Mouse (Mus musculus) cortical plate, adult 2 months (tissue): ENCODE data around the gene Ankrd33. TPM values are rescaled to one million over a fixed set of nuclear protein-coding genes. Genes with fewer than 3 reads are reported as not detected.

Experiments
- H3K27ac ChIP-seq: fragments of 200-500 bp; 2 replicates; pipeline ENCODE4 v1.5.1; 2012; ENCODE audit warnings: low read length, control low read depth, inconsistent platforms; ENCODE audit not compliant: insufficient read depth
- H3K4me1 ChIP-seq: fragments of 200-500 bp; 2 replicates; pipeline ENCODE4 v1.6.1; 2011; ENCODE audit warnings: low read length; ENCODE audit not compliant: control insufficient read depth, insufficient read depth
- H3K4me3 ChIP-seq: fragments of 200-500 bp; 2 replicates; pipeline ENCODE4 v1.5.1; 2011; ENCODE audit warnings: mild to moderate bottlenecking, low read length, control low read depth; ENCODE audit not compliant: insufficient read depth
- CTCF ChIP-seq: fragments of 200-500 bp; IDR thresholded peaks from 2 replicates; pipeline ENCODE4 v1.5.1; 2011; ENCODE audit warnings: mild to moderate bottlenecking, control low read depth, low read length; ENCODE audit not compliant: insufficient read depth; ENCODE audit errors: extremely low read depth
- POLR2A ChIP-seq: fragments of 200-500 bp; IDR thresholded peaks from 2 replicates; pipeline ENCODE4 v1.6.1; 2011; ENCODE audit warnings: mild to moderate bottlenecking, low read length, control low read depth; ENCODE audit not compliant: insufficient read depth; ENCODE audit errors: extremely low read depth
- polyA plus RNA-seq: library from polyadenylated mRNA; depleted of rRNA; stranded (reverse); fragments of >200 nt; gene quantifications from 2 replicates; pipeline ENCODE4 v1.2.3, GENCODE M21; 2012; rRNA removed

Gene Ankrd33
- not detected in 2 replicates for polyA plus RNA-seq

DNA sequence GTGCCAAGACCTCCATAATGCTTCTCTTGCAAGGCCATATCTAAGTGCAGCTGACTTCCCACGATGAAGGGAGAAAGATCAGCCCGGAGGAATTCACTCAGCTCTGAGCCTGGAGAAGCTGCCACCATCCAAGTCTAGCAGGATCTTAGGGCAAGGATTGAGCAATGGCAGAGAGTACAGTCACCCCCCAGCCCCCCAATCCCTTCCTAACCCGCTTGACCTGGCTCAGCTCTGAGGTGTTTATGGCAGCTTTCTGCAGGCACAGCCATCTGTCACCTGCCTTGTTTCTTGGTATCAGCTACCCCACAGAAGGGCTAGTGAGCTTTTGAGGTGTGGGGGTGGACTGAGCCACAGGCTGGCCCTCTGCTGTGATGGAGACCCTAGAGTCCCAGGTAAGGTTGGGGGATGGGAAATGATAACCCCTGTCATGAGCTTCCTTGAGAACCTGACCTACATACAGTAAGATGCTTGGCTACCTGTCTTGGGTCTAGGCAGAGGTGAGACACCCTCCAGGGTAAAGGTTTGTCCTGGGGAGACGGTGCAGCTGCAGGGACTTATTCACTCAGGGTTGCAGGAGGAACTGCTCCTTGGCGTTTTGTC lies at the start of gene Ankrd33:
Gene Ankrd33, plus strand, starts transcription at position 245 of the 600 bp plus-strand sequence.
- no peaks in the 10 kb centered on the region for H3K4me1 ChIP-seq
- TF ChIP-seq CTCF (no peak), POLR2A (no peak)
- H3K4me3 ChIP-seq = no peak within 1 kb of the TSS
- H3K27ac ChIP-seq = no peak within 1 kb of the TSS

DNA sequence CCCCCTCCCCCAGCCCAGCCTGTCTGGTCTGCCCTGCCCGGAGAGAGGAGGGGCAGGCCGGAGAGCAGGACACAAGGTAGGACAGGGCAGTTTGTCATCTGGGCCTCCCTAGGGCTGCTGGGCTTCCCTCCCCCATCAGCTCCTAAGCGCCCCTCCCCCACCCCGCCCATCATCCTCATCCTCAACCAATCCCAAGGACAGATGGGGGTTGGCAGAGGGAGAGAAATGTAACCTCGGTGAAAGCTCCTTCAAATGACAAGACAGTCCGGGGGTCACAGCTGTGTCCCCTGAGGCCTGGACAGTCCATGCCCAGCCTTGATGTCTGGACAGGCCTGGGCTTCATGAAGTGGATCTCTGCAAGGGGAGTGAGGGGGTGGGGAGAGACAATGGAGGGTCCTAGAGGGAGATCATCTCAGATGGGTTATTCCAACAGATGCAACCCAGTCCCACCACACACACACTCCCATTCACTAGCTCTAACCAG lies 49.1 kb upstream of the Ankrd33 start:
- Histone ChIP-seq H3K4me1 (no peaks in the 10 kb centered on the region), H3K27ac (no peak overlapping the region), H3K4me3 (no peak overlapping the region)
- TF ChIP-seq POLR2A (no peak), CTCF (no peak)

DNA sequence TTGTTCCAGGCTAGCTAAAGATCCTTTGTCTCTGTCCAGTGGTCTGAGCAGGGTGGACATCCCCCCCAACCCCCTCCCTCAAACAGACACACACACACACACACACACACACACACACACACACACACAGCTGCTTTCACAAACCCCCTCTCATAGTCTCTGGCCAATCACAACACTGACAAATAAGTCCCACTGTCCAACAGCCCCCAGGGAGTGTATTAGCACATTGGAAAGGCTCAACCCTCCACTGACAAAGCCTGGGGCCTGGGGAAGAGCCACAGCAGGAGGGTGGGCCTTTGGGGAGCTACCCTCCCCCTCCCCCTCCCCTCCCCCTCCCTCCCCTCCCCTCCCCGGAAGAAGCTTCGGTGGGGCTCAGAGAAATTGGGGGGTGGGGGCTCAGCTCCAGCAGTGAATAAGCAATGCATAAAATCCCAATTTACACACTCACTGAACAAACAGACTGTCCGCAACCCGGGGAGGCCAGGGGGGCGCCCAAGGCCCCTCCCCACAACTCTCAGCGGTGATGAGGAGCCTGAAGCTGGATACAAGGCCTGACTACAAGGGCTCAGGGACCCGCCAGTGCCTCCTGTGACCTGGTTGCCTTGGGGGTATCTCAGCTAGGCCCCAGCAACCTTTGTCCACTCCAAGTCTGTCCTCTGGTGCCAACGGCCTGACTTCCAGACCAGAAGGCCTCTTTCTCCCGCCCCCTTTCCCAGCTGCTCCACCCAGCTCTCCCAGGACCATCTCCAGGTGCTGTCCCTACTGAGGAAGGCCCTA lies 48.4 kb upstream of the Ankrd33 start:
- Histone ChIP-seq H3K27ac (no peak overlapping the region), H3K4me1 (no peaks in the 10 kb centered on the region), H3K4me3 (no peak overlapping the region)
- TF ChIP-seq CTCF (no peak), POLR2A (no peak)

DNA sequence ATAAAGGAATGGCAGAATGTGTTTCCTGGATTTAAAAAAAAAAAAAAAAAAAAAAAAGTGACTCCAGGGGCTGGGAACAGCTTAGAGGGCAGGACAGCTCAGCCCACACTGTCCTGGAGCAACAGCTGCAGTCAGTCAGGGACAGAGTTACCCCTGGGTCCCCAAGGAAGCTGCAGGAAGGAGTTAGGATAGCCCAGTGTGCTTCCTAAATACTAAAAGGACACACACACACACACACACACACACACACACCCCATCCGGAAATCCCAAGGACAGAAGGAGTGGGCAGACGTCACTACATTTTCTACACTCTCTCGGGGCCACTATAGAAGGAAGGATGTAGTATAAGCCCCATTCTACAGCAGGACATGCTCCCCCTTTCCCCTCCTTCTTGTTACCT lies 47.5 kb upstream of the Ankrd33 start:
- TF ChIP-seq POLR2A (no peak), CTCF (no peak)

DNA sequence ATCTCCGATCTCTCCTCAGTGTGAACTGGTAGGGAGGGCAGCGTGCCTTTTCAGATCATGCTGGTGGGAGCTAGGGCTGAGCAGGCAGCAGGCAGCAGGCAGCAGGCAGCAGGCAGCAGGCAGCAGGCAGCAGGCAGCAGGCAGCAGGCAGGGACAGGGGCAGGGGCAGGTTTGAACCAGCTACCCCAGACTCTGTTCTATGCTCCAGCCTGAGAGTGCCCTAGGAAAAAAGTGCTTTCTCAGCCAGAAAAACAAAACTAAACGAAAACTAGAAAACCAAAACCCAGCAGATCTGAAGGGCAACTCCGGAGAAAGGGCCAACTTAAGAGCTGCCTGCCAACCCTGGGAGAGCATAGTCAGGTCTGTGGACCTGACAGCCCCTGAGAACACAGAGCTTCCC lies 46.9 kb upstream of the Ankrd33 start:
- Histone ChIP-seq H3K4me3 (no peak overlapping the region), H3K27ac (no peak overlapping the region), H3K4me1 (no peaks in the 10 kb centered on the region)
- TF ChIP-seq CTCF (no peak), POLR2A (no peak)

More for the DNA sequence above, 47.5 kb upstream of the Ankrd33 start:
- Histone ChIP-seq H3K4me3 (no peak overlapping the region), H3K4me1 (no peaks in the 10 kb centered on the region), H3K27ac (no peak overlapping the region)

DNA sequence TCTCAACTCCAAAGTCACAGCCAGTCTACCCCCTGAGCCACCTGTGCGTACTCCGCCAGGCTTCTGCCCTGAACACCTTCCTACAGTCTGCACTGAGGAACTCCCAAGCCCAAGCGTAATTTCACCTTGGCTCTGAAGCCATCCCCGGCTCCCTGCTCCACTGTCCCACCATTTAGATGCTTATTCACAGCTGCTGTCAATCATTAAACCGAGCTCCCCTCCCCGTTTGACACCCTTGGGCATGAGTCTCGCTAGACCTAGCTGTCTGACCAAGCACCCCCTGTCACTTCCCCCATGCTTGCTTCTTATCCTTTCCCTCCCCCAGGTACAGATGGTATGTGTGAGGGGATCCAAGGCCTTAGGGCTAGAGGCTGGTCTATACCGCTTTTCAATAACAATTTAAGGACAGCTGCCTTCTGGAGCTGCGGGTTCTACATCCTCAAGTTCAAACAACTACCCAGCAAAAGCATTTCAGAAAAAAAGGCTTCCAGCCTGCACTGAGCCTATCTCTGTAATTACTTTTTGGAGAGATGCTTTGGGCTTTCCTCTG lies 45.8 kb upstream of the Ankrd33 start:
- TF ChIP-seq CTCF = no peak
- no peak for TF ChIP-seq POLR2A
- H3K4me3 ChIP-seq = no peak overlapping the region
- H3K27ac ChIP-seq = no peak overlapping the region
- no peaks in the 10 kb centered on the region for H3K4me1 ChIP-seq

DNA sequence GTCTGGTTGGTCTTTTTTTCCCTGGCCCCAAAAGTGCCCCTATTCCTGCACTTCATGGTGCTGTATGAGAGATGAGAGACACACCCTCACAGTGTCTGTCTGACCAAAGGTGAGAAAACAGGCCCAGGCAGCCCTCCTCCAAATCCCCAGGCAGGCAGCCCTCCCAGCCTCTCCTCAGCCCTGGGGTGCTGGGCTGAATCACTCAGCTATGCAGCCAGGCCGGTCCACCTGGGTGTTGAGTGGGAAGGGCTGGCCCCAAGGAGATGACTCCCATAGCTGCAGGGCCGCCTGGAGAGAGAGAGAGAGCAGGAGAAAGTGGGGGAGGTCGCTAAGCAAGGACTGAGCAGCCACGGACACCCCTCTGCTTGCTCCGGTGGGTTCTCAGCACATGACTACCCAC lies 44.8 kb upstream of the Ankrd33 start:
- no peaks in the 10 kb centered on the region for H3K4me1 ChIP-seq
- no peak overlapping the region for H3K4me3 ChIP-seq
- no peak overlapping the region for H3K27ac ChIP-seq
- no peak for TF ChIP-seq POLR2A
- no peak for TF ChIP-seq CTCF

DNA sequence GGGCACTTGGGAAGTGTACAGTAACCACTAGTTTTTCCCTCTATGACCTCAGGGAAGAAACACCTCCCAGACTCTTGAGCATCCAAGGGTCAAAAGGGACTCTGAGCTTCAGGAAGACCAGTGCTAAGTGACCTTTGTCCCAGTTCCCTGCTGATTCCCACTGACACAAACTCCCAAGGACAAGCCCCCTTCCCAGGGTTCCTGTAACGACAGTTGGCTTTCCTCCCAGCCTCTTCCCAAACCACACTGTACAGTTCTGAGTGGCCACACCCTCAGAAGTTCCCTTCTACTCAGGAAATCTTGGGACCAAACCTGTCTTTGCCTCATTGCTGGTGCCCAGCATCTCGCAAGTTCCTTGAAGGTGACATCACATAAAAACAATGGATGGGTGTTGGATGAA lies 42.8 kb upstream of the Ankrd33 start:
- Histone ChIP-seq H3K27ac (no peak overlapping the region), H3K4me1 (no peaks in the 10 kb centered on the region), H3K4me3 (no peak overlapping the region)
- TF ChIP-seq CTCF = no peak
- TF ChIP-seq POLR2A = no peak

DNA sequence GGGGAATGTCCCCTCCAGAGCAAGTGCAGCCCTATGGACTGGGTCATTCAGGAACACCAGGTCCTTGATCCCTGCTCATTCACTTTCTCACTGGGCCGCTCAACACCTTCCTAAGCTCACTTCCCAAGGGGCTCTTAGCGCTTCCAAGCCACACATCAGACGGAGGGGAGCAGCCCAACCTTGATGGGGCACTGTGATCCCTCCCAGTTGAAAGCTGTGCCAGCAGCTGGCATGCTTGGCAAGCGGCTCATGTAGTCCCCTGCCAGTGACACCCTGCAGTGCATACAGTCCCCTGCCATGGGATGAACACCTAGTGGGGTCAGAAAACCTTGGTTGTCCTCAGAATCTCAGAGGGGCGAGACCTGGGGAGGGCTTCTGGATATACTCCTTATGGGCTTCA lies 41.5 kb upstream of the Ankrd33 start:
- H3K27ac ChIP-seq = no peak overlapping the region
- TF ChIP-seq POLR2A (no peak), CTCF (no peak)
- no peaks in the 10 kb centered on the region for H3K4me1 ChIP-seq

DNA sequence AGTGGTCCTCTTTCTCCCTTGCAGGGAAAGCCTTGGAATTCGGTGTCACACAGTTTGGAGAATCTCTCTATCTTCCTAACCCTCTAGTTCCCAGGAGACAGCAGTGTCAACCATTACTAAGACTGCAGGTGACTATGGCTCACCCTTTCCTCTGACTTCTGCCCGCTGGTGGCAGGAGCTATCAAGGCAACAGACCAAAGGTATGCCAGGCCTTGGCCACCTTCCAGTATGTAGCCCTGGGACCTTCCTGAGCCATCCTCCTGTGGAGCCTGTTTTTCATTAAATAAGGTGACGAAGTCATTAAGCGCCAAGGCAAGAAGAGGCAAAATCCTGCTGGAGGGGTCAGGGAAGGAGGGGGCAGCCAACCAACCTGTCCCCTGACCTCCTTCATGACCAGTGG lies 40.4 kb upstream of the Ankrd33 start:
- H3K4me1 ChIP-seq = no peaks in the 10 kb centered on the region
- no peak for TF ChIP-seq POLR2A
- no peak overlapping the region for H3K27ac ChIP-seq
- no peak overlapping the region for H3K4me3 ChIP-seq

More for the DNA sequence above, 41.5 kb upstream of the Ankrd33 start:
- no peak overlapping the region for H3K4me3 ChIP-seq
